Mouse (Mus musculus) kidney, postnatal 0 days (tissue): ENCODE measurements at regions not wholly inside any gene's neighbourhood (a gene's known extent, or its start where the extent isn't known, plus 50 kb on each side); places are given as distances from the start of the nearest gene placed in this dataset.

Source experiments
- ATAC-seq: fragments of 200-750 bp; cut with Nextera tagmentation; replicated peaks from 2 replicates; pipeline ENCODE4 v1.8.0; 2017; ENCODE audit warnings: low read depth, moderate number of reproducible peaks, moderate TSS enrichment, moderate library complexity; ENCODE audit not compliant: low FRiP score
- DNase-seq: peaks from one replicate; pipeline ENCODE4 v3.0.0-alpha.2; 2016; ENCODE audit warnings: low spot score
- H3K27ac ChIP-seq: fragments of 300-500 bp; sonication (generic); 2 replicates; pipeline ENCODE4 v1.5.1; 2014; ENCODE audit warnings: mild to moderate bottlenecking
- H3K27me3 ChIP-seq: fragments of 300-500 bp; sonication (generic); 2 replicates; pipeline ENCODE4 v1.6.1; 2014; ENCODE audit warnings: low read length, mixed read lengths; ENCODE audit not compliant: insufficient read depth
- H3K36me3 ChIP-seq: fragments of 300-500 bp; sonication (generic); 2 replicates; pipeline ENCODE4 v1.6.1; 2014; ENCODE audit warnings: low read length, mixed read lengths; ENCODE audit not compliant: insufficient read depth
- H3K4me1 ChIP-seq: fragments of 300-500 bp; sonication (generic); replicated peaks from 2 replicates; pipeline ENCODE4 v1.6.1; 2014; ENCODE audit warnings: antibody characterized with exemption, low read length, mixed read lengths; ENCODE audit not compliant: insufficient read depth
- H3K4me2 ChIP-seq: fragments of 300-500 bp; sonication (generic); 2 replicates; pipeline ENCODE4 v1.6.1; 2014; ENCODE audit warnings: mild to moderate bottlenecking, low read length, moderate library complexity, mixed read lengths
- H3K4me3 ChIP-seq: fragments of 300-500 bp; sonication (generic); replicated peaks from 2 replicates; pipeline ENCODE4 v1.5.1; 2014; ENCODE audit warnings: low read depth, low read length
- H3K9ac ChIP-seq: fragments of 300-500 bp; sonication (generic); 2 replicates; pipeline ENCODE4 v1.6.1; 2014; ENCODE audit warnings: low read depth, low read length
- H3K9me3 ChIP-seq: fragments of 300-500 bp; sonication (generic); replicated peaks from 2 replicates; pipeline ENCODE4 v1.6.1; 2016; ENCODE audit warnings: low read length, inconsistent platforms, mixed read lengths
- CTCF ChIP-seq: IDR thresholded peaks from 2 replicates; pipeline ENCODE4 v1.5.1; 2016; ENCODE audit warnings: antibody characterized with exemption, low read depth, mild to moderate bottlenecking, moderate library complexity
- WGBS: fragments of 180-500 bp; shearing (Covaris S2); extraction: QIAGEN DNeasy Blood & Tissue Kit; methylation state at CpG from one replicate; pipeline ENCODE4 v1.1.7; 2014; 5-methylcytosine and 5-hydroxymethylcytosine counted together

- WGBS = 85% methylated on average over 1 of the region's 1 CpGs
- H3K9me3 ChIP-seq = no peaks in the 10 kb centered on the region
- DNase-seq (no peak), ATAC-seq (no peak)
- no peak overlapping the region for H3K4me2 ChIP-seq
- H3K4me3 ChIP-seq = no peak overlapping the region
- TF ChIP-seq CTCF = no peak
- H3K27me3 ChIP-seq = no peaks in the 10 kb centered on the region
- no peak overlapping the region for H3K9ac ChIP-seq
- H3K4me1 ChIP-seq = no peaks in the 10 kb centered on the region
- no peak overlapping the region for H3K27ac ChIP-seq
- H3K36me3 ChIP-seq = no peaks in the 10 kb centered on the region
Observed at GRCm38 (mm10) chr10:51930696-51931095, 91.6 kb upstream of the Vgll2 start.

GRCm38 (mm10) chr10:51935482-51935881 is 86.8 kb upstream of the Vgll2 start:
- Histone ChIP-seq H3K9ac (no peak overlapping the region), H3K4me3 (no peak overlapping the region), H3K27me3 (no peaks in the 10 kb centered on the region), H3K36me3 (no peaks in the 10 kb centered on the region), H3K4me1 (no peaks in the 10 kb centered on the region), H3K27ac (no peak overlapping the region), H3K4me2 (no peak overlapping the region), H3K9me3 (no peaks in the 10 kb centered on the region)
- 53% methylated on average over 3 of the region's 3 CpGs for WGBS
- DNase-seq (no peak), ATAC-seq (no peak)
- TF ChIP-seq CTCF = no peak

GRCm38 (mm10) chr10:51941192-51941591 is 81.1 kb upstream of the Vgll2 start:
- H3K9ac ChIP-seq = no peak overlapping the region
- no peak overlapping the region for H3K27ac ChIP-seq
- no peak overlapping the region for H3K4me3 ChIP-seq
- no peaks in the 10 kb centered on the region for H3K4me1 ChIP-seq
- TF ChIP-seq CTCF = no peak
- no peaks in the 10 kb centered on the region for H3K27me3 ChIP-seq
- H3K9me3 ChIP-seq = no peaks in the 10 kb centered on the region
- H3K4me2 ChIP-seq = no peak overlapping the region
- DNase-seq (no peak), ATAC-seq (no peak)
- 55% methylated on average over 2 of the region's 2 CpGs for WGBS
- no peaks in the 10 kb centered on the region for H3K36me3 ChIP-seq

DNA sequence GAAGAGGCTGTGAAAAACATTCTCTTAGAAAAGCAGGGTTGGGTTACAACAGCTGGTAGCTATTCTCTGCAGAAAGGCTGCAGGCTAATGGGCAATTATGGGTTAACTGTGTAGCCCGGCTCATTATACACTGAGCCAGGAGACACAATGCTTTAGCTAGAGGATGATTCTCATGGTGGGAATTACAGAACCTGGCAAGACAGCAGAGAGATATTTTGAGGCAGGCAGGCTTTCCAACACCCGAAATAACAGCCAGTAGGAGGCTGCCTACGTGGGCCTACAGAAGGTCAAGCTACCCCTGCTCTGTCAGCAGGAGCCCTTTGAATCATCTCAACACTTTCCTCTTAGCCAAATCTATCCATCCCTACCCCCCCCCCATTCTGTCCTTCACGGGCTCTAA is 76.6 kb upstream of the Vgll2 start:
- TF ChIP-seq CTCF = no peak
- peak; percentile 4 for DNase-seq

DNA sequence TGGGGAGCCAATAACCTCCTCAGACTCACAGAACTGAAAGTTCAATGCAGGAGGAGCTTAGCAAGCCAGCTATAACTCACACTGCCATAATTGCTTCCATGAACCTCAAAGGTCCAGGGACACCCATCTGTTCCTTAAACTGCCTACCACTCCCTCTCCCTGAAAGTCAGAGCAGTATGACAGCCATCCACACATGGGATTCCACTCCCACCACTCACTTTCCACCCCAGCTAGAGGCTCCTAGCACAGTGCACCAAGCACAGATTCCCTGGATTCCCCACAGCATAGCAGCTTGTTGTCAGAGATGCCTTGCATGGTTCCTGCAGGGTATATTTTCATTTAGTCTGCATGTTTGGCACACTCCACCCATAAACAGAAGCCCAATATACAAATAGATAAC is 76.1 kb upstream of the Vgll2 start:
- TF ChIP-seq CTCF = no peak
- Histone ChIP-seq H3K9ac (no peak overlapping the region), H3K27ac (no peak overlapping the region), H3K4me1 (no peaks in the 10 kb centered on the region), H3K27me3 (no peaks in the 10 kb centered on the region), H3K4me3 (no peak overlapping the region), H3K36me3 (no peaks in the 10 kb centered on the region), H3K9me3 (no peaks in the 10 kb centered on the region), H3K4me2 (no peak overlapping the region)
- ATAC-seq = no peak
- no peak for DNase-seq

More for the DNA sequence above, 76.6 kb upstream of the Vgll2 start:
- Histone ChIP-seq H3K4me1 (no peaks in the 10 kb centered on the region), H3K9me3 (no peaks in the 10 kb centered on the region), H3K27ac (no peak overlapping the region), H3K9ac (no peak overlapping the region), H3K27me3 (no peaks in the 10 kb centered on the region), H3K4me3 (no peak overlapping the region), H3K4me2 (no peak overlapping the region), H3K36me3 (no peaks in the 10 kb centered on the region)
- no peak for ATAC-seq
- 36% methylated on average over 4 of the region's 4 CpGs for WGBS

GRCm38 (mm10) chr10:51946881-51947280 is 75.4 kb upstream of the Vgll2 start:
- TF ChIP-seq CTCF = no peak
- Histone ChIP-seq H3K4me3 (no peak overlapping the region), H3K4me1 (no peaks in the 10 kb centered on the region), H3K4me2 (no peak overlapping the region), H3K27ac (no peak overlapping the region), H3K9ac (no peak overlapping the region), H3K27me3 (no peaks in the 10 kb centered on the region), H3K9me3 (no peaks in the 10 kb centered on the region), H3K36me3 (no peaks in the 10 kb centered on the region)
- ATAC-seq = no peak
- no peak for DNase-seq

DNA sequence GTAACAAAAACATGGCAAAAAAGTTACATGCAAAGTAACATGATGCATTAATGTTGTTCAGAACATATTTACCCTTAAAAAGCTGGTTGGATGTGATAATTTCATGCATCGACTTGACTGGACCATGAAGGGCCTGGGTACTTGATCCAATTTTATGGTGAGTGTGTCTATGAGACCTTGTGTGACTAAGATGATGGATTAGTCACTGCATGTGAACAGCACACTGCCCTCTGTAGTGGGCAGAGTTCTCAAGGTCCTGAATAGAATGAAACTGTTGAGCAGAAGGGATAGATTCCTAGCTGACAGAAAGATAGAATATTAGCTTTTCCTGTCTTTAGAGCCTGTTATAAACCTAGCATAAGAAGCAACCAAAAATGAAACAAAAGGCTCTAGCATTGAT is 72.3 kb upstream of the Vgll2 start:
- no peak for ATAC-seq
- Histone ChIP-seq H3K27me3 (no peaks in the 10 kb centered on the region), H3K36me3 (no peaks in the 10 kb centered on the region), H3K27ac (no peak overlapping the region), H3K4me1 (no peaks in the 10 kb centered on the region), H3K9ac (no peak overlapping the region), H3K4me2 (no peak overlapping the region), H3K9me3 (no peaks in the 10 kb centered on the region), H3K4me3 (no peak overlapping the region)
- no peak for TF ChIP-seq CTCF
- WGBS = 88% methylated on average over 1 of the region's 1 CpGs
- DNase-seq = no peak
